Mouse (Mus musculus): ENCODE data around the gene Tmem115. TPM values are rescaled to one million over a fixed set of nuclear protein-coding genes. Genes with fewer than 3 reads are reported as not detected.

Gene Tmem115
- total RNA-seq, 2 experiments from 2014 or later, result 3.8 to 8.4 TPM

DNA sequence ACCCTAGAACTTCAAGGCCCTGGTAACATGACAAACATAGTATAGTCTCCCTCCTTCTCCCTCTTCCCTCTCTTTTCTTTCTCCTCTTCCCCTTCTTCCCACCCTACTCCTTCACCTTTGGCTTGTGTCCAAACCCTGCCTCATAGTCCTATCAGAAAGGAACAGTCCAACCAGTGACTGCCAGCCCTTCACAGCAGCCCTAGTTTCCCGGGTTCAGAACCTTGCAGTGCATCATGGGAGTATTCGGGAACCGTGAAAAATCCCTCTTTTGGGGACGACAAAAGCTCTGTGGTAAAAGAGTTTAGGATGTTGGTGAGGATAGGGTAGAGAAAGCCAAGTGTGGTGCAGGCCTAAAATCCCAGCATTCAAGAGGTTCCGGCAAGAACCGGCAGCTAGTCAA, 13.4 kb upstream of the Tmem115 start:
- ATAC-seq (replicated peaks; ENCODE audit: low FRiP score, poor library complexity, severe bottlenecking), result no peak

- no peak for ATAC-seq (replicated peaks; ENCODE audit: low FRiP score, poor library complexity, severe bottlenecking)
Measured at GRCm38 (mm10) chr9:107521190-107521589, 12.6 kb upstream of the Tmem115 start.

DNA sequence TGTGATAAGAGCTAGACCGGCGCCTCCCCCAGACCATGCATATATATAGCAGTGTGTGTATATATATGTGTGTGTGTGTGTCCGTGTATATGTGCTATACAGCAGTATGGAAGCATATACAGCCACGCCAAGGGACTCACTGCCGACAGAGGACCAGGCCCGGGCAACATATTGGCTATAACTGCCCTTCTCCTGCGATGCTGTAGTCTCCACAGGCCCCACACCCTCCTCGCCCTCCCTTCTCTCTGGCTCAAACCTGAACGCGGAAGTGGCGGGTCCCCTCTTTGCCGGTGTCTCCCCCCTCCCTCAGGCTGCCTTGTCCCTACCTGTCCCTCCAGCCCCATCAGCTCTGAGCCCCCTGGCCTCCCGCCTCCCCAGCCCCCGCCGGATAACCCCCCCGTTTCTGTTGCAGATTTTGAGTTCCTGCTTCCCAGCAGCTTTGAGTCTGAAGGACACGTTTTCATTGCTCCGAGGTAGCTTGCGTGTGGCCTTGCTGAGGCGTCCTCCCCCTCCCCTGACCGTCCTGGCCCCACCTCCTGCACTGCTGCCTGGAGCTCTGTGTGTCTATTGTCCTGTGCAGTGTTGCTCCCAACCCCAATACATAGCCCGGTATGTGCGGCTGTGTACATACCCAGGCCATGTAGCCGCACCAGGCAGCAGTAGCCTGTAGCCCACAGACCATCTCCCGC, 11.9 kb upstream of the Tmem115 start:
- ATAC-seq (replicated peaks; ENCODE audit: low FRiP score, poor library complexity, severe bottlenecking), result no peak

GRCm38 (mm10) chr9:107522400-107522711, 11.4 kb upstream of the Tmem115 start:
- ATAC-seq (replicated peaks; ENCODE audit: low FRiP score, poor library complexity, severe bottlenecking), result no peak

DNA sequence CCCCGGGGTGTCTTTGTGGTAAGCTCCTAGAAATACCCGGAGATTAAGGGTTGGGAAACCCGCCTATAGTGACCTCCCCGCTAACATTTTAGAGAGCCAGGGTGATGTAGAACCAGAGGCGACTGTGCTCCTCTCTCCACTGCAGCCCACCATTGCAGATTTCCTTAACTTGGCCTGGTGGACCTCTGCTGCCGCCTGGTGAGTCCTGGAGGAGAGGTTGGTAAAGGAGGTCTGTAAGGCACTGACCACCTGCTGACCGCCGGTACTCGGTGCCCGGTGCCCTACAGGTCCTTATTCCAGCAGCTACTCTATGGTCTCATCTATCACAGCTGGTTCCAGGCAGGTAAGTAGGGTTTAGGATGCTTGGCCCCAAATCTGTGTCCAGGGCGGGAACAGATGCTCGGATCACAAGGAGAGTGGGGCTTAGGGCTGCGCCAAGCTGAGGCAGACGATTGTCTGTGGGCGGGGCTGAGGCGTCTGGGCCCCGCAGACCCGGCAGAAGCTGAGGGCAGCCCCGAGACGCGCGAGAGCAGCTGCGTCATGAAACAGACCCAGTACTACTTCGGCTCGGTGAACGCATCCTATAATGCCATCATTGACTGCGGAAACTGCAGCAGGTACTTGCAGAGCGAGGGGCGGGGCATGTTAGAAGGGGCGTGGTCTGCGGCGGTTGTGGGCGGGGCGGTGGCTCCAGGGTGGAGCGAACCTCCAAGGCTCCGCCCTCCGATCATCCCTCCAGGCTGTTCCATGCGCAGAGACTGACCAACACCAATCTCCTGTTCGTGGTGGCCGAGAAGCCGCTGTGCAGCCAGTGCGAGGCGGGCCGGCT, 7.3 kb upstream of the Tmem115 start:
- ATAC-seq (replicated peaks; ENCODE audit: low FRiP score, poor library complexity, severe bottlenecking), result peak; percentile 53

DNA sequence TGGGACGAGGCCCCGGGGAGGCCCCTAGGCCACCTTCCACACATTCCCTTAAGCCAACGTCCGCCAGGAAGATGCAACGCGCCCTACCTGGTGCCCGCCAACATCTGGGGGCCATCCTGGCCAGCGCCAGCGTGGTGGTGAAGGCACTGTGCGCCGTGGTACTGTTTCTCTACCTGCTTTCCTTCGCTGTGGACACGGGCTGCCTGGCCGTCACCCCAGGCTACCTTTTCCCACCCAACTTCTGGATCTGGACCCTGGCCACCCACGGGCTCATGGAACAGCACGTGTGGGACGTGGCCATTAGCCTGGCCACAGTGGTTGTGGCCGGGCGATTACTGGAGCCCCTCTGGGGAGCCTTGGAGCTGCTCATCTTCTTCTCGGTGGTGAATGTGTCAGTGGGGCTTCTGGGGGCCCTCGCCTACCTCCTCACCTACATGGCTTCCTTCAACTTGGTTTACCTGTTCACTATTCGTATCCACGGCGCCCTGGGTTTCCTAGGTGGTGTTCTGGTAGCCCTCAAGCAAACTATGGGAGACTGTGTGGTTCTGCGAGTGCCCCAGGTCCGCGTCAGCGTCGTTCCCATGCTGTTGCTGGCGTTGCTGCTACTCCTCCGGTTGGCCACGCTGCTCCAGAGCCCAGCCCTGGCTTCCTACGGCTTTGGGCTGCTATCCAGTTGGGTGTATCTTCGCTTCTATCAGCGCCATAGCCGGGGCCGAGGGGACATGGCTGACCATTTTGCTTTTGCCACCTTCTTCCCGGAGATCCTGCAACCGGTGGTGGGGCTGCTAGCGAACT, 860 bp downstream of the Tmem115 start:
- ATAC-seq (replicated peaks; ENCODE audit: low FRiP score, poor library complexity, severe bottlenecking), result peak; percentile 64

- no peak for ATAC-seq (replicated peaks; ENCODE audit: low FRiP score, poor library complexity, severe bottlenecking)
Measured at GRCm38 (mm10) chr9:107538231-107538630, 4.5 kb downstream of the Tmem115 start.

- ATAC-seq (replicated peaks; ENCODE audit: low FRiP score, poor library complexity, severe bottlenecking), result no peak
Measured at GRCm38 (mm10) chr9:107538711-107539110, 5.0 kb downstream of the Tmem115 start.

DNA sequence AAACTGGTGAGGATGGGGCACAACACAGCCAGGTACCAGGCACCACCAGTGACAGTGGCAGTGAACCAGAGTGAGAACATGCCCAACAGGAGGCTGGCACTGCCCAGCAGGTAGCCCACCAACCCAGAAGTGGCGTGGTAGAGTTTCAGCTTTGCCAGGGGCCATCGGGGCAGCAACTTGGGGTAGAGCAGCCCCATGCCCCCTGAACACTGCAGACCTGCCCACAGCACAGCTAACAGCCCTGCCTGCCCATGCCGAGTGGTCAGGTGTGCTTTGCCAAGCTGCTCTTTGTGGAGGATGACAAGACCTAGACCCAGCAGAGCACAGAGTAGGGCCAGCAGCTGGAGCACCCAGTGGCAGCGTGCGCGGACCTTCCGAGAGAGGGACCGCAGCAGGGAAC, 6.2 kb downstream of the Tmem115 start:
- no peak for ATAC-seq (replicated peaks; ENCODE audit: low FRiP score, poor library complexity, severe bottlenecking)

DNA sequence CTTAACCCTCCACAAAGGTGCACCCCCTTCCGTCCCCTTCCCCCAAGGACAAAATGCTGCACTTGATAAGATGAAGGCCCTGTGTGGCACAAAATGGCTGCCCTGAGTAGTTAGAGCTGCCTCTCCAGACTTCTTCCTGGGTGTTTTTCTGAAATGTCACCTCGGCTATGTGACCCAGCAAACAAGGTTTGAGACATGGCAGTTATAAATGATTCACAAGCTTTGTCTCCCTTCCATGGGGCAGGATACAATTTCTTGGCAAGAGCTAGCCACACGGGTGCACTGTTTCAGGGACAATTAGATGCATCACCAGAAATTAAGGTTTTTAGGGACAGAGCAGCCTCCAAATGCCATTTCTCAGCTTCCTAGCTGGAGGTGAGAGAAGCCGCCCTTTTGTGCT, 6.7 kb downstream of the Tmem115 start:
- ATAC-seq (replicated peaks; ENCODE audit: low FRiP score, poor library complexity, severe bottlenecking), result no peak

- no peak for ATAC-seq (replicated peaks; ENCODE audit: low FRiP score, poor library complexity, severe bottlenecking)
Measured at GRCm38 (mm10) chr9:107541005-107541404, 7.3 kb downstream of the Tmem115 start.

DNA sequence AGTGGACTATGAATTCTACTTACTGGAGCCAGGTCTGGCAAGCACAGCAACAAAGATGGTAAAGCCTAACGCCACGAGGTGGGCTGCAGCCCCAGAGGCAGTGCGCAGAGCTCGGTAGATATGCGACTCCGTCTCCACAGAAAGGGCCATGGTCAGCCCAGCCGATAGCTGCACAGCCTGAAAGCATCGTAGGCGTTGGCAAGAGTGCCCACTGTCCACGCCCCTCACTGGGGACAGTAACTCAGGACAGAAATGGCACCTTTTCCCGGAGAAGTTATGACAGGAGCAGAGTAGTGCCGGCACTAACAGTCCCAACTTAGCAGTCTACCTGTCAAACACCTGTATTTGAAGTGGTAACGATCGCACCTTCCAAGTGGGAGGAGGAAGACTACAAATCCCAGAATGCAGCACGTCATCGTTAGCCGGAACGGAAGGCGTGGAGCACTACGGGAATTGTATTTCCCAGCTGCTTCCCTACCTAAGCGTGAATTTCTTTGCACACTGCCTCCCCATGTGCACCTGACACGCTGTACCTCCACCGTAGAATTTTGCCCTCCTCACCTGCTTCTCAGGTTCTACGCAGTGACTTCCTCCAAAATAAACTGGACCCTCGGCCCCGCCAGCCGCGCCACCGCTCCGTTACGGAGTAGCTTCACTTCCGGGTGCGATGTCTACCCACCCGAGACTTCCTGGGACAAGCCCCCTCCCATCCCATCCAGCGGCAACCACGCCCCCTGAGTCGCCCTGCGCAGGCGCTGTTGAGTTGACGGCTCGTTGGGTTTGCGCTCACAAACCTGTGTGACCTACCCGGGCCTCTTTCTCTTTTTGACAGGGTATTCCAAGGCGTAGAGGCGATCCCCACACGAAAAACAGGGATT, 8.0 kb downstream of the Tmem115 start, which contains the start of the genes Cyb561d2 and Nprl2:
Gene Cyb561d2 (minus strand): TSS at position 720 of the 878 bp plus-strand sequence.
Gene Nprl2 (plus strand): TSS at position 753 of the 878 bp plus-strand sequence.
- ATAC-seq (replicated peaks; ENCODE audit: low FRiP score, poor library complexity, severe bottlenecking), result peak; percentile 88

GRCm38 (mm10) chr9:107542352-107542686, 8.6 kb downstream of the Tmem115 start:
- ATAC-seq (replicated peaks; ENCODE audit: low FRiP score, poor library complexity, severe bottlenecking), result peak; percentile 21; the same call in 1 of the 2 replicates

DNA sequence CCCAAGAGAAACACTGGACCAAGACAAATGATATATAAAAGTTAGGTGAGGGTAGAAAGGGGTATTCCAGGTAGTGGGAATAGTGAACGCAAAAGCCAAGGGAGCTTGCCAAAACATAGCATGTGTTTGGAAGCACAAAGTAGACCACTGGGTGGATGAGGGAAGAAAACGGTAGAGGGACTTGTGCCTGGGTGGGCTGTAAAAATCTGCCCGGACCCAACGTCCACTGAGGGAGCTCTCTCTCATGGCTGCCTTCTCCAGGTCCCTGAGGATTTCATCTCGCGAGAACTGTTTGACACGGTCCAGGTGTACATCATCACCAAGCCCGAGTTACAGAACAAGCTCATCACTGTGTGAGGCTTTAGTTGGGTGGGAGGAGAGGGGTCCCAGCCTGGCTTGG, 9.0 kb downstream of the Tmem115 start:
- no peak for ATAC-seq (replicated peaks; ENCODE audit: low FRiP score, poor library complexity, severe bottlenecking)

DNA sequence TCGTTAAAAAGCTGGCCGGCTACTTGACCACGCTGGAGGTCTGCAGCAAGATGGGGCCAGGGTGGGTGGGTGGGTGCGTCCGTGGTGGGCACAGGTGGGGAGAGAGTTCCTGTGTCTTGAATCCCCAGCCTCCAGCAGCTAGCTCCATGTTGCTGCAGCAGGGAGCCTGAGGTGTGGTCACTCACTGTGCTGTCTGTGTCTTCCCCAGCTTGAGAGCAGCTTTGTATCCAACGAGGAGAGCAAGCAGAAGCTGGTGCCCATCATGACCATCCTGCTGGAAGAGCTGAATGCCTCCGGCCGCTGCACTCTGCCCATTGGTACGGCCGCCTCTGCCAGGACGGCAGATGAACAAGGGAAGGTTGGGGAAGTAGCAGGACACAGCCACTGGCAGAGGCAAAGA, 9.6 kb downstream of the Tmem115 start:
- ATAC-seq (replicated peaks; ENCODE audit: low FRiP score, poor library complexity, severe bottlenecking), result no peak

DNA sequence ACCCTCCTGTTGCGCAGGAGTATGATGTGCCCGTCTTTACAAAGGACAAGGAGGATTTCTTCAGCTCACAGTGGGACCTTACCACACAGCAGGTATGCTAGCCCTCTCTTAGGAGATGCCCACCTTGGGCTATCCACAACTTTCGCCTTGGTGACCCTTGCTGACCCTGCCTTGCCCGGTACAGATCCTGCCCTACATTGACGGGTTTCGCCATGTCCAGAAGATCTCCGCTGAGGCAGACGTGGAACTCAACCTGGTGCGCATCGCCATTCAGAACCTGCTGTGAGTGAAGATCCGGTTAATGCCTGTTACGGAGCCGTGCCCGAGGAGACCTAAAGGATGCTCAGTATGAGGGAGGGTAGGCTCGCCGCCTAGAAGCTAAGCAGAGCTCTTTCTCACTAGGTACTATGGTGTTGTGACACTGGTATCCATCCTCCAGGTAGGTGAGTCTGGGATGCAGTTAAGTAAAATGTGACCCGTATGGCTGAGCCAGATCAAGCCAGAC, 10.5 kb downstream of the Tmem115 start:
- no peak for ATAC-seq (replicated peaks; ENCODE audit: low FRiP score, poor library complexity, severe bottlenecking)

- ATAC-seq (replicated peaks; ENCODE audit: low FRiP score, poor library complexity, severe bottlenecking), result no peak
Measured at GRCm38 (mm10) chr9:107544729-107545128, 11.0 kb downstream of the Tmem115 start.

GRCm38 (mm10) chr9:107545199-107545598, 11.5 kb downstream of the Tmem115 start:
- no peak for ATAC-seq (replicated peaks; ENCODE audit: low FRiP score, poor library complexity, severe bottlenecking)

DNA sequence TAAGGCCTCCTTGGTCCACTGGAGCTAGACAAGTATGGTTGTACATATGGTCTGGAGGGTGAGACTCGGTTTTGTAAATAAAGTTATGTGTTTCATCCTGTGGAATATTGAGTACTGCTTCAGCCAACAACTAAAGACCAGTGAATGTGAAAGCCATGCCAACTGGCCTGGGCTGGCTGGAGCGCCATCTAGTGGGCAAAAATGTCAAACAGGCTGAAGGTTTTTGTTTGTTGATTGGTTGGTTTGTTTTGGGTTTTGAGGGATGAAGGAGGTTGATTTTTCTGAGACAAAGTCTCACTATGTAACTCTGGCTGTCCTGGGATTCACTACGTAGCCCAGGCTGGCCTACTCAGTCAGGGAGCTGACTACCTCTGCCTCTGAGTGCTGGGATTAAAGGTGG, 11.9 kb downstream of the Tmem115 start:
- ATAC-seq (replicated peaks; ENCODE audit: low FRiP score, poor library complexity, severe bottlenecking), result no peak

All from erythroid progenitor cell, adult 5-6 weeks (primary cell).